Mouse (Mus musculus) megakaryocyte, adult 5-6 weeks (primary cell): ENCODE measurements around the gene Xylb. TPM values are rescaled to one million over a fixed set of nuclear protein-coding genes. Genes with fewer than 3 reads are reported as not detected.

Source experiments
- ATAC-seq: 2 replicates; pipeline ENCODE4 v1.8.0; 2016; ENCODE audit warnings: mild to moderate bottlenecking, inconsistent platforms; ENCODE audit not compliant: poor library complexity, severe bottlenecking
- total RNA-seq, 2 experiments: library from RNA; stranded (forward) in 1 of 2; stranded (reverse) in 1 of 2; fragments of 153-499, 151-499 nt in 1 of 2; fragments of 221-1000, 200-1000 nt in 1 of 2; gene quantifications; 2 replicates each; pipeline versions ENCODE4 v1.2.3 to v1.2.4; 2015 to 2017

The Xylb gene
- total RNA-seq, 2 experiments from 2014 or later, result 0.60 to 1.9 TPM

DNA sequence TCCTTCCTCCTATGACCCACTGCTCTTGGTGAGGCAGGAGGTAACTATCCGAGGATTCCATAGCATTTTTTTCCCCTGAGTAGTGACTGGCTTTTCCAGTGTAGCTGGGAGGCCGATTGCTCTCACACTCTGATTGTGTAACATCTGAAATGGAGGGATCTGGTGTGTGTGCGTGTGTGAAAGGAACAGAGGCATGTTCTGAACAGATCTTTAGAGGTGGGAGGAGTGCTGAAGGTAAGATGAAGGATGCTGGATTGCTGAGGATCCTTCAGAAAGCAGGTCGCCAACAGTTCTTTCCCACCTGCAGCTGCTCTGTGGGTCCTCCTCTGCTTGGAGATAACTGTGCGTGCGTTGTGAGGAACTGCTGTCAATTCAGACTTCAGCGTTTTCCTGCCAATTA, 44.2 kb downstream of the Xylb start:
- peak; percentile 17 for ATAC-seq

DNA sequence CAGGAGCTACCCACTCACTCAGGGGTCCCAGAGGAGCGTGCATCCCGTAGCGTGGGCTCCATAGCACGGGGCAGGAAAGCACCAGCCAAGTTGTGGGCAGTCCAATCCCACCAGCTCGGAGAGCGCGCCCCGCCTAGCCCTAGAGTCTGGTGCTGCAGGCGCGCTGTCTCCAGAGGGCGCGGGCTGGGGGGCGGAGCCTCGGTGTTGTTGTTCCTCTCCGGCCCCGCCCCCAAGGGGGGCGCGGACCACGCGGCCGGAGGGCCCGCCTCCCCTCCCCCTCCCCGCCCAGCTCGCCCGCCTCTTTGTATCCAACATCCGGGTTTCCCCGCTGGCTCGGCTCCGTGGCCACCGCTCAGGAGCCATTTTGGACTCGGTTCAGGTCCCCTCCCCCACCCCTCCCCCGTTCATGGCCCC, 44.6 kb downstream of the Xylb start, which contains the start of gene Acvr2b:
Acvr2b (plus strand) TSS at position 318 of the 414 bp plus-strand sequence.
- peak; percentile 77 for ATAC-seq

DNA sequence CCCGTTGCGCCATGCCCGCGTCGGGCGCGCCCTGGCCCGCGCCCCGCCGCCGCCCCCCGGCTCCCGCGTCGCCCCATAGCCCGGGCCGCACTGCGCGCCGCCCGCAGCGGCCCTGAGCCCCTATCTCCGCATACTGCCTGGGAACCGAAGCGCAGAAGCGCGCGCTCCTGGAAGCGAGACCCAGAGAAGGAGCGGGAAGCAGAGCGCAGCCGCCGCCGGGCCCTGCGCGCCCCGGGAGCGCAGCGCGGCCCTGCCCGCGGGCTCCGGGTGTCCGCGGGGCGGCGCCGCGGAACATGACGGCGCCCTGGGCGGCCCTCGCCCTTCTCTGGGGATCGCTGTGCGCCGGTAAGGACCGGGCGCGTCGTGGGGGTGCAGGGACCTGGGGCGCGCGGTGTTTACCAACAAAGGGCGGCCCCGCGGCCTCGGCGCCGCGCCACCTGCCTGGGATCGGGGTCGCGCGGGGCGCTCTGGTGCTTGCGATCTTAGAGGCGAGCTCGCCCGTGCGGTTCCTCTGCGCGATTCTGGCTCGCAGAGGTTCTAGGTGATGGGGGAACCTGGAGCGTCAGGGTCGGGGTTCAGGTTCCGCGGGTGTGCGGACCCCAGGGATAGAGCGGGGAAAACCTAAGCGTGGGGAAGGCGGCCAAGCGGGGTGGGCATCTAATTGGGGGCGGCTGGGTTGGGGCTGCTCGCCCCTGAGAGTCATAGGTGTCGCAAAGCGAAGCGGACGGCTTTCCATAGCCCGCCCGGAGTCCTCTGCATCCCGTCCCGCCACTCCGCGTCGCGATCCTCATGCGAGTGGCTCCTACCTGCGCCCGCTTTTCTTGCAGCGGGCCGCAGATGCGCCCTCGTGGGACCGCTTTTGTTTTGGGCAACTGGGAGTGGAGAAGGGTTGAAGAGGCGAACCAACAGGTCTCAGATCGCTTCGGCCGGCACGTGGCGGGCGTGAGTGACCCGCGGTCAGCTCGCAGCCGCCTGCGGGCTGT, 45.4 kb downstream of the Xylb start:
- ATAC-seq, result no peak

DNA sequence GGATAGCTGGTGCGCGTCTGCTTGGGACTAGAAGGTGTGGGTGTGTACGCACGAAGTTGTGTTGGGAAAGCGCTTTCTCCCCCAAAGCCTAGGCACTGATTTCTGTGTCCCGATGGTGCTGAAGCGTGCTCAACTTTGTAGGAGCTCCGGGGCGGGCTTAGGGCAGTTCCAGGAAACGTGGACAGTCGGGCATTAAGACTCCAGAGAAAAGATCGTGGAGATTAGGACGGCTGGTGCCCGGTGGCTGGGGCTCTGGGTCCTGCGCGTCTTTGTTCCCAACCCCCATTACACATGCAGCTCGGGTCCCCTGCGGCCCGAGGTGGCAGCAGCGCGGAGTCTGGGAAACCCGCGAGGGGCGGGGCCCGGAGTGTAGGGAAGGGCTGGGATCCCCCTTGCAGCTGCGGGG, 46.1 kb downstream of the Xylb start:
- no peak for ATAC-seq

DNA sequence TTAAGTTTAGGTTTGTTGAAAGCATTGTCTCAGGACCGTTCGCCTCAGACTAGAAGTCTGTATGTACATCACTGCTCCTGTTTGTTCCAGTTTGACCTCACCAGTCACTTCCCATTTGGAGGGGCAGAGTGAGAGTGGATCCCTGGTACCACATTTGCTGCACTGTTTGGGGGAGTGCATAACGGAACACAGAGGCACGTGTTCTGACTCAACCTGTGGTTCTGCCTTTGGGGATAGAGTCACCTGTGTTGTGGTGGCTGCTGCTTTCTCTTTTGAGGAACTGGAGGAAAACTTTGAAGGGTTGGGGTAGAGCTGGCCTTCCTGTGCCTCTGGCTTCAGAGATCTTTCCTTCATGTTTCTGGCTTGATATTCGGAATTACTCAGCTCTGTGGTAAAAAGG, 46.9 kb downstream of the Xylb start:
- 0 out of 2 replicates have a peak, but pooled peaks have one; percentile 10 for ATAC-seq

DNA sequence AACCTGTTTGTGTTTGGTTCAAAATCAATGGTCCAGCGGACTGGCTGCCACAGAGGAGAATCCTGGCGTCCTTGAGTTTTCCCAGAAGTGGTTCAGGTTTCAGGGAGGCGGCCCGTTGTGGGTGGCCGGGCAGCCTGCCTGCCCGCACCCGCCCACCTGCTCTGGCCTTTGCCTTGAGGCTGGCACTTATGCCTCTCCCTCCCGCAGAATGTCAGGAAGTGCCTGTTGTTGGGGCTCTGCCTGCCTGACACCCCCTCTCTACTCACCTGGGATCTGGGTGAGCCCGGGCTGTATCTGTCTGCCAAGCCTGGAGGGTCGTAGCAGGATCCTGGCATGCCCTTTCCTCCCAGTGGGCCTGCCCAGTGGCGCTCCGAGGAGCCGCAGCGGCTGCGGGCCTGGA, 50.7 kb downstream of the Xylb start:
- no peak for ATAC-seq

DNA sequence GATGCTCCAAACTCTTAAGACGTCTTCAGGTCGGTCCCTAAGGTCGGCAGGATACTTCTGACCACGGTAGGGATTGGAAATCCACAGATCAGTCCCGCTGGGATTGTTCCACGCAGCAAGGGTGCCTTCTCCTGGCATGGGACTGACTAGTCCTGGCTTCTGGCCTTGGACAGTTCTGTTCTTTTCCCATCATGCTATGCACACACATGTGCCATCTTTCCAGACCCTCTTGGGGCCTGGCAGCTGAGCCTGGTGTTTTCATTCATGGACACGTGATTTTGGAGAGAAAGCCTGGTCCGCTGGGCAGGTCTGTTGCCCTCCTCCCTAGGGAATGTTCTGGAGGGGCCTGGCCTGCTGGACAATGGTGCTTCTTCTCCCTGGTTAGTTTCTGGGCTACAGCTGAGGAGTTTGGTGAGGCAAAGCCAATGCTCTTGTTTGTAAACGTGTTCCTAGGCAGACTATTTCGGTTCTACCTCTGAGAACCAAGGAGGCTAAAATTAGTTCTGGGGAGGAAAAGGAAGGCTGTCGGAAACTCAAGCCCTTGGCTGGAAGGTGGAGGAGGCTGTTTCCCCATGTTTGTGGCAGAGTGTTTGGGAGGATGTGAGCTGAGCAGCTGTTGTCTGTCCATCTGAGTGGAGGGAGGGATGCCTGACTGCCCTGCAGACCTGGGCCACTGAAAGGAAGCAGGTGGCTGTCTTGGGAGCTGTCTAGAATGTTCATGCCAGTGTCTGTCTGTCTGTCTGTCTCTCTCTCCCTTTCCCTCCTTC, 51.9 kb downstream of the Xylb start:
- no peak for ATAC-seq

DNA sequence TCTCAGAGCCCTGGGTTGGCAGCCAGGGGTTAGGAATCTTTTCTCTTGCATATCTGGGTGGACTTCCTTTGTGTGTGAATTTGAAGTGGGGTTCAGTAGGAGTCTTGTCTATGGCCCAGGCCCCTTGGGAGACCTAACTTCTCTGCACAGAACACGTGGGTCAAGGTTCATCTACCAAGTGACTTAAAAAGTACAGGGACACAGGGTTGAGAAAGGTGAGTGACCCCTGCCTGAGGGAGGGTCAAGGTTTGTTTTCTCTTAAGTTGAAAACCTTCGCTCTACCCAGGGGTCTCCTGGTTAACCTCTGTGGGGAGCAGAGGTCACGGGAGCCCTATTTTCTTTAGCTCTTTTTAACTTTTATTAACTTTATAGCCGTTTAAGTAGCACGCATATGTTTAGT, 52.7 kb downstream of the Xylb start:
- no peak for ATAC-seq

DNA sequence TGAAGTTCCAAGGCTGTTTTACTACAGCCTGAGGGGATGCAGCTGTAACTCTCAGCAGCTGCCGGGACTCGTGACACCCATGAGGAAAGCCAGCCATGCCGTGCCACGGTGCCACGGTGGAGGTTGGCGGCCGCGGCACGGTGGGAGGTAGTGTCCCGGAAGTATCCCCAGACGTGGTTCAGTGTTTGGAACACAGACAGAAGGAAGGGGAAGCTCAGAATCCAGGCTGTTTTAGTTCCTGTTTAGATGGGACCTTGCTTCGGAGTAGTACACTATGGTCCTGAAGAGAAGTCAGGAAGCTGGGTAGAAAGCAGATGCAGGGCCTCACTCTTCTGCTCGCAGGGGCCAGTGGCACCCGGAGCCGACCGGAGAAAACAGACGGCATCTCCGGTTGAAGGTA, 60.8 kb downstream of the Xylb start:
- peak; percentile 71 for ATAC-seq

DNA sequence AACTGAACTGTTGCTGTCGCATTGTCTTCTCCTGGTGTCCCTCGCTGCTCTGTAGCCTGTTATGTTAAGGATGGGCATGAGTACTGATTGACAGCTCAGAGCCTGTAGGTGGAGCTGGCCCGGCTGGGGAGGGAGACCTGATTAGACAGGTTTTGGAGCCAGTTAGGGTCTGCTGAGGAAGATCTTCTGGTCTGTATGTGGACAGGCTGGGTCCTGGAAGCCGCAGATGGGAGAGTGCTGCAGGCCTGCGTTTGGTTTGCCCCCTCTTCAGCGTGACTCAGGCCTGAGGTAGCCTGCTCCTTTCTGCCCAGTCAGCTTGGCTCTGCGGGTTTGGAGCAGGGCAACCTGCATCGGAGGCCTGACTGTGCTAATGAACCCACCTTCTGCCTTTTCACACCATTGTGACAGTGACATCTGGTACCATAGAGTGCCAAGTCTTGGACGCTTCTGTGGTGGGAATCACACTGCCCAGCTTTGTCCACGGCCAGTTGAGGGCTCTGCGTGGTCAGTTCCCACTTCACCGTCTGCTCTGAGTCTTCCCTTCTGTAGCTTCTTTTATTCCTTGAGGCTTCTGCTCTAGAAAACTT, 62.8 kb downstream of the Xylb start:
- ATAC-seq, result no peak

DNA sequence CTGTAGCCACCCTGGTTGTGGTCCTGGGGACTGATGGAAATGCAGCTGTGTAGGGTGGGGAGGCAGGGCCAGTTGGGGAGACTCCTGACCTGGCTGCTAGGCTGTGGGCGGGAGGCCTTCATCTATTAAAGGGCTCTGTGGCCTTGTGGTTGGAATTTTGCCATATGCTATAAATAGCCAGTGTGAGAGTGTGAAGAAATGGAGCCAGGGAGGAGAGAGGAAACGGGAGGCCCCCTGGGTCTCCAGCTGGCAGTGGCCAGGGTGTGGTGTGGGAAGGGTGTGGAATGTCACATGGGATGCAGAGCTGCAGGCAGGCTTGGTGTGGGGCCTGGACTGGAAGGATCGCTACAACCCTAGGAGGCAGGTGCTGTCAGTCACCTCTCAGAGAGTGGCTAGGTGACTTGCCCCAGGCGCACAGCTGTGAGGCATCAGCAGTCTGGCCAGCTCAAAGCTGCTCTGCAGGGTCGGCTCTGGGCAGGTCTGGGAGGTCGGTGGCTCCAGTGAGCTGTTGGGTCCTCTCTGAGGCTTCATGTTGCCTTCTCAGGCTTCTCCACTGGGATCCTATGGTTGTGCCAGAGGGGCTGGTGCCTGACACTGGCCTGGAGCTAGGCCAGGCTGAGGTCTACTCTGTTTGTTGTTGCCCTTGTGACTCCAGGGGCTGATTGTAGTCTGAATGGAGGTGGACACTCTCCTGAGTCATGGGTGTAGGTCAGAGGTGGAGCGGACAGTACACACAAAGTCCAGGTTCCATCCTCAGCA, 68.2 kb downstream of the Xylb start:
- peak; percentile 69 for ATAC-seq

DNA sequence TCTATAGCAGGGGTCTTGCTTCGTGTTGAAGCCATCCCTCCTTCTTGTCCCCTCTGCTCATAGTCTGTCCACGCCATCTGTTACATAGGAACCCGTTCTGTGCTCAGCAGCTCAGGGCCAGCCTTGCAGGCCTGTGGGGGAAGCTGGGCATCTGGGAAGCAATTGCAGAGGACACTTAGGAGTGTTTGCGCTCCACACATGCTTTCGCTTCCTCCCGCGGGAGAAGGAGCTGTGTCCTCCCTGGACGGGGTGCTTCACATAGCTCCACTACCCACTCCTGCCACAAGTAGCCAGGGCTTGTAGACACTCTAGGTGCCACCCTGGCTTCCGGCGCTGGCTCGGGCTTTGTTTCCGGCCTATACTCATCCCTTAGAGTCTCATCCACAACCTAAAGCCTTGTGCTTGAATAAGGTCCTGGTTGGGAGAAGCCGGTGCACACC, 68.8 kb downstream of the Xylb start:
- no peak for ATAC-seq

DNA sequence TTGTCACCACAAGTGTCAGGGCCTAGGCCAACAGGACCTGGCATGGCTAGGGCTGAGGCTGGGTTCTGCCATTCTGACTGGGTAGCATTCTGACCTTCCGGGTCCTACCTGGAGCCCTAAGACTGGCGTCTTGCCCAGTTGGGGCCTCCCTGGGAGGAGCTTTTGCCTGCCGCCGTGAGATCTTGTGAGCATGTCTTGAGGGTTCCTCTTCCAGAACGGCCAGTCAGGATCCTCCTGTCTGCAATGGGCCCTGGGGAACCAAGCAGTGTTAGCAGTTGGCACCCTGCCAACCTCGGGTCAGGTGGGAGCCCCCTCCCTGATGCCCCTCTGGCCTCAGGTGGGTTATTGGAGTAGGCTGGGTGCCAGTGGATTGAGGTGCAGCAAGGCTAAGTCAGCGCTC, 69.3 kb downstream of the Xylb start:
- no peak for ATAC-seq

DNA sequence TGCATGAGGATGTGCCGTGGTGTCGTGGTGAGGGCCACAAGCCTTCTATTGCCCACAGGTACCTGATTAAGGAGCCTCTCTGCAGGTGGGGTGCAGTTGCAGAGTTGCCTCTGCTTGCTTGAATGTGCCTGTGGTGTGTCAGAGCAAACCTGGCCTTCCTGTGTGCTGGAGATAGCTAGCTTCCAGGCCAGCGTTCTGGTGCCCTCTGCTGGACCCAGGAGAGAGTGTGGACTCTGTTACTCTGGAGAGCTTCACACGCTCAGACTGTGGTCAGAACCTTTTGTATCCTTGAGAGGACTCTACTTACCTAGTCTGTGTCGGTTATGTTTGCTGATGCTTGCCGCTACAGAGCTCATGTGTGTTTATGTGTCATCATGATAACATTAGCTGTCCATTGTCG, 73.1 kb downstream of the Xylb start:
- peak; percentile 64 for ATAC-seq

DNA sequence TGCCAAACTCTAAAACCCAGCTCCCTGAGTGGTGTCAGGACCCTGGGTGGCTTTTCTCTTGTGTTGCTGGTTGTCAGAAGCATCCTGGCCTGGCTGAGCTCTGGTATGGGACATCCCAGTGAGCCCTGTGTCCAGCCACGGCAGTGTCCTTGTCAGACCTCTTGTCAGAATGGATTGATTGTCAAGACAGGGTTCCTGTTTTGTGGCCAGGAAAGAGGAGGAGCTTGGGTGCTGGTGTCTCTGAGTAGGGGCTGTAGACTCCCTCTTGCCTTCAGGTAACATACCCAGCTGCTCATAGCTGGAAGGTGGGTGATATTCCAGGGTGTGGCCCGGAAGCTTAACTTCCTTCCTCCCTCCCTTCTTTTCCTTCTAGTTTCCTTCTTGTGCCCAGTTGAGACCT, 78.7 kb downstream of the Xylb start:
- peak; percentile 61 for ATAC-seq

DNA sequence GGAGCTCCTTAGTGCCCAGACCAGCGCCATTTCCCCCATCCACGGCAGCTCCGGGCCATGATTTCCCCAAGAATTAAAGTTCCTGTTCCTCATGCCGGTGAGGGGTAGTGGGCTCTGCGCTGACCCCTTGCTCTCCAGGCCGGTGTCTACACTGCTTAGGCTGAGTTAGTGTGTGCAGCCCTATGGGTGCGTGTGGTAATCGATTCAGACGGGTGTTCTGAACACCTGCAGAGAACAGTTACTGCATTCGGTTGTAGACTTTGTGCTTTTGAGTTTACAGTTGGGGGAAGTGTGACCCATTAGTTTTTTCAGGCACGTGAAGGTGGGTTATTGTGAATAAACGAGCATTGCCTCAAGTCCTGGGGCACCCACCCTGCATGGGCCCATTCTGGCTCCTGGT, 80.9 kb downstream of the Xylb start:
- ATAC-seq, result no peak

DNA sequence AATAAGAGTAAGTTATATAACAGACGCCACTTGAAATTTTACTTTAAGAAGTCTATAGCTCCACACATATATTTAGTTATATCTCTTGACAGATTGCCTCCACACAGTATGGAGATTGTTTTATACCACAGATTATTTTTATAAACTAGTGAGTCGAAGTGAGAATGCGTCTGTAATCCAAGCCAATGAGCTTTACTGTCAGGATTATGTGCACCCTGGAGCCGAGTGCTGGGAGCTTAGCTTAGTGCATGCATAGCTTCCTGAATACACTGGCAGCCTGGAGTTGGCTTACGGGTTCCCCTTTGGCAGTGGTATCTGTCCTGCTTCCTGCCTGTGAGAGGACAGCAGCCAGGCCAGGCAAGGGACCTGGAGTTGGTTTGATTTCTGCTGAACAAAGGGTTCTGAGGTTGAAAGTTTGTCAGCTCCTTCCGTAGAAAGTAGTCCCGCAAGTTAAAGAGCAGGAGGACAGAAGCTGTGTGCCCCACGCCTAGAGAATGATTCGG, 81.4 kb downstream of the Xylb start:
- ATAC-seq, result no peak
